Mouse (Mus musculus) kidney, adult 2 months (tissue): ENCODE results near the gene Adgb. TPM values are rescaled to one million over a fixed set of nuclear protein-coding genes. Genes with fewer than 3 reads are reported as not detected.

Experiments used
- DNase-seq: peaks from one replicate; pipeline ENCODE4 v3.0.0; 2021
- H3K27ac ChIP-seq: fragments of 200-500 bp; 2 replicates; pipeline ENCODE4 v1.5.1; 2012; ENCODE audit warnings: low read depth, low read length, control low read depth, inconsistent platforms; ENCODE audit not compliant: insufficient read depth
- H3K27me3 ChIP-seq: fragments of 200-500 bp; replicated peaks from 2 replicates; pipeline ENCODE4 v1.6.1; 2012; ENCODE audit warnings: mild to moderate bottlenecking, moderate library complexity, low read length, inconsistent platforms; ENCODE audit not compliant: control insufficient read depth, insufficient read depth
- H3K36me3 ChIP-seq: fragments of 200-500 bp; 2 replicates; pipeline ENCODE4 v1.6.1; 2012; ENCODE audit warnings: mild to moderate bottlenecking, moderate library complexity, low read length, inconsistent platforms; ENCODE audit not compliant: control insufficient read depth, insufficient read depth
- H3K4me1 ChIP-seq: fragments of 200-500 bp; 2 replicates; pipeline ENCODE4 v1.6.1; 2011; ENCODE audit warnings: low read length; ENCODE audit not compliant: control insufficient read depth, insufficient read depth
- H3K4me3 ChIP-seq: fragments of 200-500 bp; 2 replicates; pipeline ENCODE4 v1.5.1; 2011; ENCODE audit warnings: mild to moderate bottlenecking, low read depth, low read length, control low read depth; ENCODE audit not compliant: insufficient read depth
- CTCF ChIP-seq: fragments of 200-500 bp; conservative IDR thresholded peaks from 2 replicates; pipeline ENCODE4 v1.5.1; 2011; ENCODE audit warnings: low read depth, mild to moderate bottlenecking, control low read depth, low read length, moderate library complexity, mixed read lengths; ENCODE audit not compliant: insufficient read depth, insufficient read length
- POLR2A ChIP-seq: fragments of 200-500 bp; IDR thresholded peaks from one replicate; pipeline ENCODE4 v1.6.1; 2011; ENCODE audit warnings: low read depth, low read length, control low read depth
- WGBS: fragments of 180-500 bp; shearing (Covaris S2); methylation state at CpG from one replicate; pipeline ENCODE4 v1.1.7; 2018; 5-methylcytosine and 5-hydroxymethylcytosine counted together
- polyA plus RNA-seq: library from polyadenylated mRNA; depleted of rRNA; stranded (reverse); fragments of >200 nt; gene quantifications from 2 replicates; pipeline ENCODE4 v1.2.3, GENCODE M21; 2012

Gene Adgb
- polyA plus RNA-seq, 1 experiment, result 0.09 TPM

DNA sequence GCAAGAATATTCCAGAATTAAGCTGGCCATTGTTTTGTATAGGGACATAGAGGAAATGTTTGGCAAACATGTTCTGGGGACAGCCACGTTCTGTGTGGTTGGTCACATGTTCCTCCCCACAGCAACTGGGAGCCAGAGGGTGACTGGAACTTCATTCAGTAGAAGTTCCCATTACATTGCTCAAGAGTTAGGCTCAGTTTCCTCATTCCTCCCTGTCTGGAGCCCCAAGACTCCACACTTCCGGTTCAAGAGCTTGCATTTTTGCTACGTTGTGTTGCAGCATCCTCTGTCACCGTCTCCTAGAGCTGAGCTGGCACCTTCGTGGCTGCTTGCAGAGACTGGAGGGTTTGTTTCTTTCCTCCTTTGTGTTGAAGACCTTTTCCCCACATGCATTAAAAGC lies 15.1 kb downstream of the Adgb start:
- H3K27ac ChIP-seq, result no peak overlapping the region
- no peaks in the 10 kb centered on the region; the same call in 1 of the 2 replicates for H3K27me3 ChIP-seq
- TF ChIP-seq POLR2A, result no peak
- TF ChIP-seq CTCF, result no peak
- no peak for DNase-seq
- H3K36me3 ChIP-seq, result no peaks in the 10 kb centered on the region
- H3K4me3 ChIP-seq, result no peak overlapping the region
- 81% methylated on average over 5 of the region's 5 CpGs for WGBS
- no peaks in the 10 kb centered on the region for H3K4me1 ChIP-seq

DNA sequence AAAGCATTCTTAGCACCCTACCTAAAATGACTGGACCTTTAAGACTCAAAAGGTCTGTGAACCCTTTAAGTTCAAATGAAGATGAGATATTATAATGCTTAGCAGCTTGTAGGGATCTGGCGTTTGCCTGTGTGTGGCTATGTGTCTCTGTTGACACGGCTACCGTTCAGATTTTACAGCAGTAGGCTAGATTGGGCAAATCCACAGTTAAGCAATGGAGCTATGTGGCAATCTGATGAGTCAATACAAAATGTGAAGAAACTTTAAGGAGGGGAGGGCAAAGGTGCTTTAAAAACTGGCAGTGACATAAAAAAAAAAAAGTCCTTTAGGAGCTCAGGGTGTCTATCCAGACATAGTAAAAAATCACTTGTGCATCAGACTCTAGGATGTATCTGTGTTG lies 23.1 kb downstream of the Adgb start:
- no peaks in the 10 kb centered on the region for H3K4me1 ChIP-seq
- H3K27ac ChIP-seq, result no peak overlapping the region
- WGBS, result 67% methylated on average over 3 of the region's 3 CpGs
- TF ChIP-seq POLR2A (no peak), CTCF (no peak)
- no peaks in the 10 kb centered on the region for H3K27me3 ChIP-seq
- no peak overlapping the region for H3K4me3 ChIP-seq
- no peaks in the 10 kb centered on the region for H3K36me3 ChIP-seq
- DNase-seq, result no peak

DNA sequence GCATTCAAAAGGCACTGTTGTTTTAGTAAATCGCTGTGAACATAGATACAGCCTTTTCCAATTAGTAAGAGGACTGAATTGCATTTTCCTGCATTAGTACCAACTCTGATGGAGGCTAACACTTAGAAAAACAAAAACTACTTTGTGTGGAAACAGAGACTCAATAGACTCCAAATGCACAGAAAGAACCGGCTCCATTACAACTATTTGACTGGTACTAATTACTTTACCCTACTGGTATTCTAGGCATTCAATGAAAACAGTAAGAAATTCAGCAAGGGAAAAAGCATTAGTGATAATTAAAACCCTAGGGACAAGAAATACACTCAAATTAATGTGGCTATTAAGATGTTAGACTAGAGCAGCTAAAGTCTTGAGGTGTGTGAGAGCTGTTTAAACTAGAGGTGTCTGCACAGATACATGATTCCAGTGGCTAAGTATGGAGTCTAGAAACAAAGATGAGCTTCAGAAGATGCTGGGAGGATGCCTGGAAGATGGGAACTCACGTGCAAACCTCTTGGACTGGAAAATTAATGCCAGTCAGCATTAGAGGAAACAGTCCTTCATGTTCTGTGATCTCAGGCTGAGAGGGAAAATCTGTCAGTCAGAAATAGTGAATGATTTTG lies 27.2 kb downstream of the Adgb start:
- H3K36me3 ChIP-seq, result no peaks in the 10 kb centered on the region
- no peaks in the 10 kb centered on the region for H3K4me1 ChIP-seq
- H3K4me3 ChIP-seq, result no peak overlapping the region
- H3K27ac ChIP-seq, result no peak overlapping the region
- H3K27me3 ChIP-seq, result no peaks in the 10 kb centered on the region
- no peak for TF ChIP-seq CTCF
- TF ChIP-seq POLR2A, result no peak
- no peak for DNase-seq
- 69% methylated on average over 3 of the region's 3 CpGs for WGBS

DNA sequence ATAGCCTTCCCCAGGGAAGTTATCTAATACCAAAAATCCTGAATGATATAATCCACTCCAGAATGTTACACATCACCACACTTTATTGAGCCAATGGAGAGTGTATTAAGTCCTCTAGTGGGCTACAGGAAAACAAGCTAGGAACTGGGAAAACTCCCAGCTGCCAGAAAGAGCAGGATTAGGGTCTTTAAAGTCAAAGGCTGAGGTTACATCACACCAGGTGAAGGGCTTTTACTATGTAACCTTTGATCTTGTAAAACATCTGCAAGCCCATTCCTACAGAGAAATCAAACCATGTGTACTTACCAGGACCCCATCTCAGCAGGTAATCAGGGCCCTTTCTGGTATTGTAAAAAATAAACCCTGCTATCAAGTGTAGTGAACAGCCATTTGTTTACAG lies 28.6 kb downstream of the Adgb start:
- H3K4me1 ChIP-seq, result no peaks in the 10 kb centered on the region
- no peak overlapping the region for H3K27ac ChIP-seq
- DNase-seq, result no peak
- no peak overlapping the region for H3K4me3 ChIP-seq
- no peak for TF ChIP-seq CTCF
- TF ChIP-seq POLR2A, result no peak
- H3K36me3 ChIP-seq, result no peaks in the 10 kb centered on the region
- H3K27me3 ChIP-seq, result no peaks in the 10 kb centered on the region

DNA sequence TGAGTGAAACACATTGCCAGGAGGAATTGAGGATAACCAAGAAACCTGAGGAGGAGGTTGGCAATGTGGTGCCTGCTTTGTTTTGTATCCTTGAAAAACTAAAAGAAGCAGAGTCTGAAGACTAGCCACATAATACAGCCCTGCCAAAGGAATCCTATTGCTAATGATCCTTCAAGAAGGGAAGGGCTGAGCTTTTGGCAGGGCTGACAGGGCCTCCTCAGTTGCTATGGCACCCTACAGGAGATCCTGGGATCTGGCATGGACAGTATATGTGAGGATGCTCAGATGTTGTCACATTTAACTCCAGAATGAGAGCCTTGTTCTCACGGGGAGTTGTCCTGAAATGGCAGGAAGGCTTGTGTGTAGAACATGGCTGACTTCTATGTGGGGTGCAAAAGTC lies 37.1 kb downstream of the Adgb start:
- Histone ChIP-seq H3K4me3 (no peak overlapping the region), H3K36me3 (no peaks in the 10 kb centered on the region)
- WGBS, result 87% methylated on average over 1 of the region's 1 CpGs

DNA sequence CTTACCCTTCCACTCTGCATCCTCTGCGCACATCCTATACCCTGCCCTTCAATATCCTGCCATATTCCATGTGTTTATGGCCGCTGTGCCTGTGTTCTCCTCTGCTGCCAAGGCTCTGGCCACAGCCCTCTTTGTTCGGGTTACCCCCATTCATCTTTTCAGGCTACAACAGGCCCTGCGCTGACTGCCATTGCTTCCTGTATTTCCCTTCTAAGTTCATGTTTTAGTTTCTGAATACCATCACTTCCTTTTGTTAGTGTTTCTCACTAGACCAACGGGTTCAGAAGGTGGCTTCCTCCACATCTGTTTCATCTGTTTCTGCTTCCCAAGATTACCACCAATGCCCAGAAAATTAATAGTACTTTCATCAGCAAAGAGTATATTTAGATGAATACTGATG lies 42.5 kb downstream of the Adgb start:
- Histone ChIP-seq H3K4me1 (no peaks in the 10 kb centered on the region), H3K27me3 (no peaks in the 10 kb centered on the region), H3K4me3 (no peak overlapping the region), H3K36me3 (no peaks in the 10 kb centered on the region), H3K27ac (no peak overlapping the region)
- TF ChIP-seq CTCF (no peak), POLR2A (no peak)
- WGBS, result 62% methylated on average over 5 of the region's 5 CpGs
- DNase-seq, result no peak

More for the DNA sequence above, 37.1 kb downstream of the Adgb start:
- no peaks in the 10 kb centered on the region for H3K27me3 ChIP-seq
- no peaks in the 10 kb centered on the region for H3K4me1 ChIP-seq
- DNase-seq, result no peak
- no peak overlapping the region for H3K27ac ChIP-seq
- TF ChIP-seq CTCF (no peak), POLR2A (no peak)

DNA sequence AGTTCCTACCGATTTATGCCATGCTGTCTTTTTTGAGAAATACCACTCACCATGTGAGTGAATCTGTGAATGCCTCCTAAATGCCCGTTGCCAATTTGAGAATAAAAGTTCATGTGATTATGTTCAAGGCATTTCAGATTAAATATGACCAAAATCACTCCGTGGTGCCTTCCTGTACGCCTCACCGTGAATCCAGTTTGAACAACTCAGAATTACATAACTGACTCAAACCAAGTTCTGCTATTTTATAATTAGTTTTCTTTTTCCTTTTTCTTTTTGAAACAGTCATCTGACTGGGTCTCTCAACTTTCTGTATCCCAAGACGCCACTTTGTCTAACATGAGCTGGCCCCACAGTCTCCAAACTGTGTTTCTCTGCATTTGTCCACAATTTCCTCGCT lies 43.1 kb downstream of the Adgb start:
- H3K4me3 ChIP-seq, result no peak overlapping the region
- H3K27ac ChIP-seq, result no peak overlapping the region
- no peak for DNase-seq
- TF ChIP-seq CTCF (no peak), POLR2A (no peak)
- no peaks in the 10 kb centered on the region for H3K27me3 ChIP-seq
- no peaks in the 10 kb centered on the region for H3K36me3 ChIP-seq
- H3K4me1 ChIP-seq, result no peaks in the 10 kb centered on the region
- 86% methylated on average over 7 of the region's 7 CpGs for WGBS
